Mouse (Mus musculus): ENCODE measurements at regions not wholly inside any gene's neighbourhood (a gene's known extent, or its start where the extent isn't known, plus 50 kb on each side); places are given as distances from the start of the nearest gene placed in this dataset.
A peak's percentile ranks its signal among the peaks of the same experiment; 100 is the strongest.

DNA sequence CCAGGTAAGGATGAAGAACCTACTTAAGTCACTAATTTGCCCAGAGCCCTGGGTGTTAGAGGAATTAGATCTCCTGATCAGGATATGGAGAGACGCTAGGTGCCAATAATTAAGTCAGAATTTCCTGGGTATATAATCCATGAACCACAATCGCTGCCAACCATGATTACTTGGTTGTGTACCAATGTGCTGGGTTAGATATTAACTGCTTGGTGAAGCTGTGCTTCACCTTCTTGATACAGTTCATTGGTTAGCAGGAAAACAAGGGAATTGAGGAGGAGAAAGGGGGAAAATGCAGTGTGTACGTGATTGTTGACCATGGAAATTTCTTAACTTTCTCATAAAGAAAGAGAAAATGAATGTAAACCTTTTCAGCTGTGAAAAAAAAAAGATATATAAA, 961.7 kb upstream of the Slc39a10 start:
- ATAC-seq (ENCODE audit: low TSS enrichment), result no peak; the same call in 1 of the 2 replicates

DNA sequence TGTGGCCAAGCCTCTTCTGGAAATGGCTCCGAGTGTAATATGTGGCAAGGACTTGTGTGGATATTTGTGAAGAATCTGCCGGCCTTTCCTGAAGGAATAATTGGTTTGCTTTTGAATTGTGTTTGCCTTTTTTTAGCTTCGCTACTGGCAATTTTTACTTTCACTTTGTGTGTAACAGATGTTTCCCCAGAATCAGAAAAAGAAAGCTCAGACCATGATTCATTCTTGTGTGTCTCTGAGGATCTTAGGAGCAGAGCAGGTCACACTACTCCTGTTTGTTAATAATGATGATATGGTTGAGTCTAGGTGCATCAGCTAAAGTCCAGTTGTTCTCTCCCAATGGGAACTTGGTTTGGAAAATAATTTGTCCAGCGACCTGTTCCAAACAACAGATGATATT, 961.3 kb upstream of the Slc39a10 start:
- peak; percentile 79 for ATAC-seq (ENCODE audit: low TSS enrichment)

DNA sequence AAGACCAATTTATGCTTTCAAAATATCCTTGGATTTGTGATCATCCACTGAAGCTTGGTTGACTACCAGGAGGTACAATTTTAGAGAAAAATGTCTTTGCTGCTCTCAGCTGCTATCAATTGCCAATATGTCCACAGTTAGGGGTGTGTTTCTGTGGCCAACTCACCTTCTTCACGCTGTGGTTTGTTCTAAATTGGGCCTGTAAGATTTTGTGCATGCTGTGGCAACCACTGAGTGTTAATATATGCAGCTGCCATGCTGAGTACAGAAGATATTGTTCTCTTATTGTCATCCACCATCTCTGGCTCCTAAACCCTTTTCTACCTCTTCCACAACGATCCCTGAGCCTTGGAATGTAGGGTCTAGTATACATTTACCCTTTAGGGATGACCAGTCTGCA, 948.2 kb upstream of the Slc39a10 start:
- ATAC-seq (ENCODE audit: low TSS enrichment), result no peak

DNA sequence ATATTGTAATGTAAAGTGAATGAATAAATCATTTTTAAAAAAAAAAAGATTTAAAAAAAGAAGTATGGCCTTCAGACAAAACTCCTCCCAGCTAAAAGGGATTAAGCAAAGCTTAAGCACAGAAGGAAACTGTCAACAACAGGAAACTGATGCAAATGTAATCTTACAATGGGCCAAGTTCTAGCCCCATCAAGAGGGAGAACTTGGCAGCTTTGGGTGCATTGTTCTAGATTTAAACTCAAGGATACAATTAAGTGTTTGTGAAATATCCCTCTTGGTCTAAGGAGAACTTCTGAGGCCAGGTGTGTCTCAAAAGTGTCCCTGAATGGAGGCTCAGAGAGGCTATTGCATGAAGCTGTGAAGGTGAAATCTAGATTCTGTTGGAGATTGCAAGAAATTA, 941.4 kb upstream of the Slc39a10 start:
- no peak for ATAC-seq (ENCODE audit: low TSS enrichment)

DNA sequence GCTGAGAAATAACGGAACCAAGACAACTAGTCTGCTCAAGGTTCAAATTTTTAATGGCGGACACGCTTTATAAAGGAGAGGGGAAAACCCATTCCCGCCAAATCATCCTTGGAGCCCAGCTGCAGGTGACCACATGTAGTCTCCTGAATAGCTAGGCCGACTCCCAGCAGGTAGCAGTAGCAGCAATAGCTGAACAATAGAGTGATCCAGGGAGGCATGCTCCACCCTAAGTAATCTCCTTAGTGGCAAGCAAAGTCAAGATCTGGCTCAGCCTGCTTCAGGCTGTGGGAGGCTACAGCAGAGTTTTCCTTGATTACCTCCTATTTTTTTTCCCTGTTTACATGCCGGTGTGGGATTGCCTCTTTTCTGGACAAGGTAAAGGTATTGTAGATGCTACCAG, 934.6 kb upstream of the Slc39a10 start:
- no peak for ATAC-seq (ENCODE audit: low TSS enrichment)

DNA sequence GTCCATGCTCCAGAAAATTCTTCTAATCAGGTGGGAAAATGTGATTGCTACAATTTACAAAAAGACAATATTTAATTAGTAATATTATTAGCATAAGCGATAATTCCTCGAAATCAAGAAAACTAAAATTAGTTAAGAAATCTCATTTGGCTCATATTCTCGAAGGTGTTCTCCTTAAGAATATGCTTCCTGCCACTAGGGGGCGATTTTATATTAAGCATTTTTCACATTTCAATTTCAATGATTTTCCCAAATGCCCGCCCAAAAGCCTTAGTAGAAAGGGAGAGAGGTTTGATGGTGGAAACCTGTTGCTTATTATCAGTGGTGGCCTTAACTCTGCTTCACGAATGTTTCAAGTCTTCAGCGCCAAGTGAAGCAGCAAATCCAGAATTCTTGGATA, 916.9 kb upstream of the Slc39a10 start:
- ATAC-seq (ENCODE audit: low TSS enrichment), result no peak

DNA sequence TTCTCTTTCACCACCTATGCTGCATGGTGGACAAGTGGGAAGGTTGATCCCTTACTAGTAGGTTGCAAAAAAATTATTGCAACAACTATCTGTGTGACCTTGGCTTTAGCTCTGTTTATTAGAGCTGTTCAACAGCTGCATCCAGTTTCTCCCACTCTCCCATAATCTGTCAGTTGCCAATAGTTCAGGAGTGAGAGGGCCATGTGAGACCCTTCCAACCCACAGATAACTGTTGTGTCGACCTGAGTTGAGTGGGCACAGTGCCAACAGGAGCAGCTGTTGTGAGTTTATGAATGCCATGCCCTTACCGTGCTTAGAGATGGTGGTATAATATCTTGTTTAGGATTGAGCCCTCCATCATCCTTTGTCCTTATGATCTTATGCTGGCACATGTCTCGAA, 902.1 kb upstream of the Slc39a10 start:
- ATAC-seq (ENCODE audit: low TSS enrichment), result no peak
